Mouse (Mus musculus): ENCODE measurements around the gene Megf9. TPM values are rescaled to one million over a fixed set of nuclear protein-coding genes. Genes with fewer than 3 reads are reported as not detected.

The Megf9 gene
- polyA plus RNA-seq, 1 experiment = 2.6 TPM

DNA sequence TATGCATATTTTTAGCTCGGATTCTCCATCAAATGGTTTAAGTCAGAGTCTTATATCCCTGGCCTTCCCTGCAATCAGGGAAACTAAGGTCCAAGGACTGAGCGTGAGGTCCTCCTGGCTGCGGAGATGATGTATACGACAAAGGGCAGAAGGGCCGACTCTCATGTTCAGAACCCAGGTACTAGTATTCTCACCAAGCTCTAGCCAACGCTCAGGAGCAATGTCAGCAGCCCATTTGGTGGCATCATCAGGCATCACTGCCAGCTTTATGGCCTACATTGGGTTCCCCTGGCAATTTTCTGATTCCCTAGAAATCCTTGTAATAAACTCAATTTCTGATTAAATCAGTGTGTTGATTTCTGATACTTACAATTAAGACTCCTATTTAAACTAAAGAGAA is 18.5 kb downstream of the Megf9 start:
- H3K4me2 ChIP-seq (ENCODE audit: low read depth) = no peak overlapping the region
- no peak overlapping the region for H3K4me3 ChIP-seq
- H3K79me2 ChIP-seq (ENCODE audit: control insufficient read depth, insufficient read depth) = no peaks in the 10 kb centered on the region
- TF ChIP-seq MYOG (IDR thresholded peaks at IDR 0.05; ENCODE audit: control insufficient read depth in 1 of 3, insufficient read depth in 1 of 3, insufficient read length in 2 of 3, low read depth in 2 of 3) (no peak), REST (IDR thresholded peaks at IDR 0.05; ENCODE audit: insufficient read depth, insufficient read length) (no peak), MAX (IDR thresholded peaks at IDR 0.05; ENCODE audit: low read depth) (no peak), POLR2AphosphoS2 (IDR thresholded peaks at IDR 0.05; ENCODE audit: insufficient read length, low read depth) (no peak), SRF (IDR thresholded peaks at IDR 0.05; ENCODE audit: control insufficient read depth, insufficient read length, low read depth) (no peak), USF1 (IDR thresholded peaks at IDR 0.05; ENCODE audit: low read depth) (no peak), E2F4 (IDR thresholded peaks at IDR 0.05; ENCODE audit: insufficient read depth) (no peak), CEBPB (IDR thresholded peaks at IDR 0.05; ENCODE audit: insufficient read depth, poor library complexity, severe bottlenecking) (no peak), MYOD1 (IDR thresholded peaks at IDR 0.05; ENCODE audit: control insufficient read depth in 1 of 3, insufficient read length in 2 of 3, low read depth in 2 of 3) (no peak), POLR2A (IDR thresholded peaks at IDR 0.05; ENCODE audit: insufficient read length, low read depth) (no peak), TCF12 (IDR thresholded peaks at IDR 0.05; ENCODE audit: insufficient read depth, poor library complexity, severe bottlenecking) (no peak)
- no peaks in the 10 kb centered on the region for H3K27me3 ChIP-seq (ENCODE audit: control insufficient read depth, insufficient read depth, insufficient read length)
- H3ac ChIP-seq (ENCODE audit: control insufficient read depth, insufficient read length) = no peak overlapping the region
- H3K36me3 ChIP-seq (ENCODE audit: control insufficient read depth, insufficient read depth) = no peaks in the 10 kb centered on the region

DNA sequence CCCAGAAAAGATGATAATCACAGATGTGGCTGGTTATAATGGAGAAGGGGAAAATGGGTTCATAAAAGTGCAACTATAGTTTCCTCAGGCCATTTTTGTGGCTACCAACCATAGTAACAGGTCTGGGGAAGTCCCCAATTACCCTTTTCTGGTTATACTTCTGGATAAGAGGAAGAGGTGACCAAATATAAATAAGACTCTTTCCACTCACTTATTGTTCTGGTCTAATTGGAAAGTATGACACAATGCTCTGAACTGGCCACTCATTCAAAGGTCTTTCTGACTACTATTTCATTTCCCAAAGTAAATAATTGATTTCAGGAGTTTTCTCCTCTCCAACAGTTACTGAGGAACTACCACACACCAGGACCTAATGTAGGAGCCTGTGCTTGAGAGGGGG is 19.3 kb downstream of the Megf9 start:
- Histone ChIP-seq H3K27me3 (ENCODE audit: control insufficient read depth, insufficient read depth, insufficient read length) (no peaks in the 10 kb centered on the region), H3K79me2 (ENCODE audit: control insufficient read depth, insufficient read depth) (no peaks in the 10 kb centered on the region), H3K4me2 (ENCODE audit: low read depth) (no peak overlapping the region), H3ac (ENCODE audit: control insufficient read depth, insufficient read length) (no peak overlapping the region), H3K4me3 (no peak overlapping the region), H3K36me3 (ENCODE audit: control insufficient read depth, insufficient read depth) (no peaks in the 10 kb centered on the region)
- TF ChIP-seq TCF3 (IDR thresholded peaks at IDR 0.05; ENCODE audit: insufficient read length, low read depth) (no peak), MYOD1 (IDR thresholded peaks at IDR 0.05; ENCODE audit: control insufficient read depth in 1 of 3, insufficient read length in 2 of 3, low read depth in 2 of 3) (no peak), MYOG (IDR thresholded peaks at IDR 0.05; ENCODE audit: control insufficient read depth in 1 of 3, insufficient read depth in 1 of 3, insufficient read length in 2 of 3, low read depth in 2 of 3) (no peak), MAX (IDR thresholded peaks at IDR 0.05; ENCODE audit: low read depth) (no peak), SRF (IDR thresholded peaks at IDR 0.05; ENCODE audit: control insufficient read depth, insufficient read length, low read depth) (no peak), CEBPB (IDR thresholded peaks at IDR 0.05; ENCODE audit: insufficient read depth, poor library complexity, severe bottlenecking) (no peak), E2F4 (IDR thresholded peaks at IDR 0.05; ENCODE audit: insufficient read depth) (no peak), POLR2AphosphoS2 (IDR thresholded peaks at IDR 0.05; ENCODE audit: insufficient read length, low read depth) (no peak), REST (IDR thresholded peaks at IDR 0.05; ENCODE audit: insufficient read depth, insufficient read length) (no peak), TCF12 (IDR thresholded peaks at IDR 0.05; ENCODE audit: insufficient read depth, poor library complexity, severe bottlenecking) (no peak), USF1 (IDR thresholded peaks at IDR 0.05; ENCODE audit: low read depth) (no peak)

DNA sequence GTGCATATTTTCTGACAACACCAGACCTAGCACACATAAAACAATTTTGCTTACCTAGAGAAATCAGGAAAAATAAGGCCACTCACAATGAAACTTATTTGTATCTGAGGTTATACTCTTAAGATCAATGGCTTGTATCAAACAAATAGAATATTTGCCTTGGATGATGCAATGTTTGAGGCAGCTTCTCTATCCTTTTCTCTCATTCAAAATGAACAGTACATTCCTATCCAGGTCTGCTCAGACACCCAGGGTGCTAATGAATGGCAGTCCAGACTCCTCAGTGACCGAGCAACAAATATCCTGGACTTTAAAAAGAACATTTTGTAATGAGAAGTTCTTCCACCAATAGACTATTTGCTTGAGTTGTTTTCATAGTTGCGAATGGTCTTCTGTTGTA is 24.8 kb downstream of the Megf9 start:
- Histone ChIP-seq H3K79me2 (ENCODE audit: control insufficient read depth, insufficient read depth) (no peaks in the 10 kb centered on the region), H3K4me3 (no peak overlapping the region), H3K4me2 (ENCODE audit: low read depth) (peak overlapping the region; percentile 5), H3K36me3 (ENCODE audit: control insufficient read depth, insufficient read depth) (no peaks in the 10 kb centered on the region), H3K27me3 (ENCODE audit: control insufficient read depth, insufficient read depth, insufficient read length) (no peaks in the 10 kb centered on the region), H3ac (ENCODE audit: control insufficient read depth, insufficient read length) (no peak overlapping the region)
- TF ChIP-seq MYOD1 (IDR thresholded peaks at IDR 0.05; ENCODE audit: control insufficient read depth in 1 of 3, insufficient read length in 2 of 3, low read depth in 2 of 3) = no peak

DNA sequence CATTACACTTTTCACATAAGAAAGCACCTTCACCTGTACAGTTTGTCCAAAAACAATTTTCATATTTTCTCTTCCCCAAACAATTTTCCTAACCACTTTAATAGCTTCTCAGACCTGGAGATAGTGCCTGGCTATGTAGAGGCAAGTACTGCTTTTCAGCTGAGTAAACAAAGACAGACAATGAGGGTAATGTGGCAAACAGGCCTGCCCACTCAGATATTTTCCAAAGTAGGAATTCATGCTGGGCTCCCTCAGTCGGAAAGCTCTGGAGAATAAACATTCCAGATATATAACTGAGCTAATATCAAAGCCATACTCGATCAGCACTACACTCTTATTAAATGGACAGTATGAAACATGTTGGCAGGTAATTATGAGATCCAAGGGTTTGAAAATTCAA is 25.2 kb downstream of the Megf9 start:
- H3K36me3 ChIP-seq (ENCODE audit: control insufficient read depth, insufficient read depth) = no peaks in the 10 kb centered on the region
- no peaks in the 10 kb centered on the region for H3K79me2 ChIP-seq (ENCODE audit: control insufficient read depth, insufficient read depth)
- TF ChIP-seq MAX (IDR thresholded peaks at IDR 0.05; ENCODE audit: low read depth) (no peak), POLR2AphosphoS2 (IDR thresholded peaks at IDR 0.05; ENCODE audit: insufficient read length, low read depth) (no peak), E2F4 (IDR thresholded peaks at IDR 0.05; ENCODE audit: insufficient read depth) (no peak), POLR2A (IDR thresholded peaks at IDR 0.05; ENCODE audit: insufficient read length, low read depth) (no peak), REST (IDR thresholded peaks at IDR 0.05; ENCODE audit: insufficient read depth, insufficient read length) (no peak), MYOG (IDR thresholded peaks at IDR 0.05; ENCODE audit: control insufficient read depth in 1 of 3, insufficient read depth in 1 of 3, insufficient read length in 2 of 3, low read depth in 2 of 3) (no peak), SRF (IDR thresholded peaks at IDR 0.05; ENCODE audit: control insufficient read depth, insufficient read length, low read depth) (no peak), USF1 (IDR thresholded peaks at IDR 0.05; ENCODE audit: low read depth) (no peak), MYOD1 (IDR thresholded peaks at IDR 0.05; ENCODE audit: control insufficient read depth in 1 of 3, insufficient read length in 2 of 3, low read depth in 2 of 3) (no peak), CEBPB (IDR thresholded peaks at IDR 0.05; ENCODE audit: insufficient read depth, poor library complexity, severe bottlenecking) (no peak), TCF3 (IDR thresholded peaks at IDR 0.05; ENCODE audit: insufficient read length, low read depth) (no peak), TCF12 (IDR thresholded peaks at IDR 0.05; ENCODE audit: insufficient read depth, poor library complexity, severe bottlenecking) (no peak)
- H3ac ChIP-seq (ENCODE audit: control insufficient read depth, insufficient read length) = no peak overlapping the region
- no peaks in the 10 kb centered on the region for H3K27me3 ChIP-seq (ENCODE audit: control insufficient read depth, insufficient read depth, insufficient read length)
- H3K4me3 ChIP-seq = no peak overlapping the region
- H3K4me2 ChIP-seq (ENCODE audit: low read depth) = peak overlapping the region; percentile 5

DNA sequence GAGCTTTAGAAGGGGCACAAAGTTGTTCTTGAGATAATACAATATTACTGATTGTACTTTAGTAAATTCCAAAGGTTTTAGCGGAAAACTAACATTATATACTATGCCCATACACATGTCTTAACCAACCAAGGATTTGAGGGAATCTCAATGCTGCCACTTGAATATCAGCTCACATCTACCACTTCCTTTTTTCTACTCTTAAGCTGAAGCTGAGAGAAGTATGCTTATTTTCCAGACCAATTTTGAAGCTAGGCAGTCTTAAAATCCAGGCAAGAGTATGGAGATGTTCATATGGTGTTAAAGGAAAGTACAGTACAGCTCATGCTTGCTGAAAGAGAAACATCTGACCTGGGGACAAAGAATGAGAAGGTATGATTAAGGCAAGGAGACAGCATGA is 26.6 kb downstream of the Megf9 start:
- no peak for TF ChIP-seq MYOD1 (IDR thresholded peaks at IDR 0.05; ENCODE audit: control insufficient read depth in 1 of 3, insufficient read length in 2 of 3, low read depth in 2 of 3)
- no peaks in the 10 kb centered on the region for H3K79me2 ChIP-seq (ENCODE audit: control insufficient read depth, insufficient read depth)
- H3K4me3 ChIP-seq = no peak overlapping the region
- H3ac ChIP-seq (ENCODE audit: control insufficient read depth, insufficient read length) = no peak overlapping the region
- no peaks in the 10 kb centered on the region for H3K27me3 ChIP-seq (ENCODE audit: control insufficient read depth, insufficient read depth, insufficient read length)
- no peaks in the 10 kb centered on the region for H3K36me3 ChIP-seq (ENCODE audit: control insufficient read depth, insufficient read depth)
- H3K4me2 ChIP-seq (ENCODE audit: low read depth) = no peak overlapping the region

All from myocyte (in vitro differentiated cells).